Mouse (Mus musculus) cerebellum, adult 2 months (tissue): ENCODE measurements around the gene Hk1. TPM values are rescaled to one million over a fixed set of nuclear protein-coding genes. Genes with fewer than 3 reads are reported as not detected.

Experiments
- DNase-seq, 2 experiments: peaks; one replicate each; pipeline ENCODE4 v3.0.0; 2021
- H3K27ac ChIP-seq: fragments of 200-500 bp; 2 replicates; pipeline ENCODE4 v1.5.1; 2012; ENCODE audit warnings: low read length, control low read depth, inconsistent platforms; ENCODE audit not compliant: insufficient read depth
- H3K27me3 ChIP-seq: fragments of 200-500 bp; 2 replicates; pipeline ENCODE4 v1.6.1; 2012; ENCODE audit warnings: inconsistent platforms, mild to moderate bottlenecking, low read length, moderate library complexity; ENCODE audit not compliant: control insufficient read depth, insufficient read depth
- H3K4me1 ChIP-seq: fragments of 200-500 bp; 2 replicates; pipeline ENCODE4 v1.6.1; 2011; ENCODE audit warnings: low read length; ENCODE audit not compliant: control insufficient read depth, insufficient read depth
- H3K4me3 ChIP-seq: fragments of 200-500 bp; replicated peaks from 2 replicates; pipeline ENCODE3; 2011; ENCODE audit warnings: mild to moderate bottlenecking, low read depth, low read length, control low read depth; ENCODE audit not compliant: insufficient read depth
- CTCF ChIP-seq: fragments of 200-500 bp; IDR thresholded peaks from 2 replicates; pipeline ENCODE4 v1.5.1; 2011; ENCODE audit warnings: low read depth, mild to moderate bottlenecking, control low read depth, low read length, moderate library complexity, borderline replicate concordance; ENCODE audit not compliant: insufficient read depth
- POLR2A ChIP-seq: fragments of 200-500 bp; IDR thresholded peaks from 2 replicates; pipeline ENCODE4 v1.6.1; 2011; ENCODE audit warnings: low read length, control low read depth, borderline replicate concordance; ENCODE audit not compliant: insufficient read depth
- WGBS: fragments of 180-500 bp; shearing (Covaris S2); methylation state at CpG from one replicate; pipeline ENCODE4 v1.1.7; 2018; 5-methylcytosine and 5-hydroxymethylcytosine counted together
- polyA plus RNA-seq: library from polyadenylated mRNA; depleted of rRNA; stranded (reverse); fragments of >200 nt; gene quantifications from 2 replicates; pipeline ENCODE4 v1.2.3, GENCODE M21; 2012

Hk1 gene
- polyA plus RNA-seq, 1 experiment, result 206 TPM

DNA sequence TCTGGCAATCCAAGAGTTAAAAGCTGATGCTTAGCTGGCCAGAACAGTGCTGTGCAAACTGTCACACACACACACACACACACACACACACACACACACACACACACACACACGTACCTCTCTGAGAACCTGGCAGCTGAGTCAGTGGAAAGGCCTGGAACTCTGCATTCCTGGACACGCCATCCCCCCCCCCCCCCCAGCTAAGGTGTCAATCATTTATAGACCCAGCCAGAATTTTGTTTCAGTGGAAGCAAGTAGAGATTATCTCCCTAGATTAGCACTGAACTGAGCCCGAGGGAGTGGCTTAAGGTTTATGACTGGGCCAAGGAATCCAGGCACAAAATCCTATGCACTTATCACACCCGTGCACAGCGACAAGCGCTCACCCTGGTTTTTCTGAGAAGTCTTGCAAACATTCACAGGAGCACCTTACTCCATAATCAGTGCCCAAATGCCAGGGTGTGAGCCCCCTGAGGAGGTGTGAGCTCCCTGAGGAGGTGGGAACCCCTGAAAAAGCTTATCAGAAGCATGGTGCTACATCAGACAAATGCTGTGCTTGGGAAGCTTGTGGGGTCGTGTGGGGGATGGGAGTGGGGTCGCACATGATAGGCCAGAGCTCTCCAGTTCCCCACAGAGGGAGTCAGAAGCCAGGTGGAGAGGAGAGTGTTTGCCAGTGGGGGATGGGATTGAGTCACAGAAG is 33.3 kb upstream of the Hk1 start:
- TF ChIP-seq POLR2A, result no peak
- TF ChIP-seq CTCF, result no peak
- 50% methylated on average over 8 of the region's 8 CpGs for WGBS

DNA sequence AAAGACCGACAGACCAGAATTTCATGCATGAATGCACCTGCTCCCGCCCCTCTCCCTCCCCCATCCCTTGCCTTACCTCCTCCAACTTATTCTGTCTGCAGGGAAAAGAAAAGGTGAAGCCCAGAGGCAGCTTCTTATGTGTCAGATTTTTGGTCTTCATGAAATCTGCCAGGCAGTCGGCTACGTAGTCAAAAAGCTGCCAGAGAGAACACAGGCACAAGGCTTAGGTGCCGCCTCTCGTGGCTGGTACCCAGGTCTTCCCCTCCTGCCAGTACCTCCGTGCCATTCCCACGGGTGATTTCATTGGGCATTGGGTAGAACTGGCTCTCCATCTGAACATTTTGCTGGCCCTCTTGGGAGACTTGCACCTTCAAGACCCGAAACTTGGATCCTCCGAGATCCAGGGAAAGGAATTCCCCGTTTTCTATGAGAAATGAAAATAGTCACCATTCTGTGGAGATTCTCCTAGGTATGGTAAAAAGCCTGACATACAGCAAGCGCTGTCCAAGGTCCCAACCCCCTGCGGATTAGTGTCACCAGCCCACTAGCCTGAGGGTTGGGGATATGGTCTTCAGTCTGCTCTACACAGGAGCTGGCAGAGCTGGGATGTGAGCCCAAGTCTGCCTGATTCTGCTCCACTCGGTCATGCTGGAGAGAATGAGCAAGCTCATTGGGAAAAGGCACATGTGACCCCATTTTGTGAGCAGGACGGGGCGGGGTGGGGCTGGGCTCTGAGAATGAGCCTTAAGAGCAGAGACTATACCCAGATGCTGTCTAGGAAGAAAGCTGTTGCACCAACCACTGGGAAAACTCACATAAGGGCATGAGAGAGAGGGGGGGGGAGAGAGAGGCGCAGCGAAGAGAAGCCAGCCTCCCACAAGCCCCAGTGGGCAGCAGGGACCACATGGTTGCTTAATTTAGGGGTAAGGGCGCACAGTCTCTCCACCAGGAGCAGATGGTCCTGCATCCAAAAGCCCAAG is 32.0 kb upstream of the Hk1 start:
- no peak for TF ChIP-seq CTCF
- TF ChIP-seq POLR2A, result no peak
- H3K27me3 ChIP-seq, result no peaks in the 10 kb centered on the region
- peak overlapping the region; percentile 33 for H3K4me3 ChIP-seq
- H3K27ac ChIP-seq, result no peak overlapping the region
- DNase-seq, result peak; percentile 27 to 30
- 38% methylated on average over 19 of the region's 19 CpGs for WGBS
- H3K4me1 ChIP-seq, result peaks cover 11% of the 10 kb centered on the region; the same call in 1 of the 2 replicates

More for the DNA sequence above, 33.3 kb upstream of the Hk1 start:
- Histone ChIP-seq H3K4me3 (no peak overlapping the region), H3K4me1 (peaks cover 11% of the 10 kb centered on the region; the same call in 1 of the 2 replicates), H3K27me3 (no peaks in the 10 kb centered on the region), H3K27ac (no peak overlapping the region)
- no peak for DNase-seq

DNA sequence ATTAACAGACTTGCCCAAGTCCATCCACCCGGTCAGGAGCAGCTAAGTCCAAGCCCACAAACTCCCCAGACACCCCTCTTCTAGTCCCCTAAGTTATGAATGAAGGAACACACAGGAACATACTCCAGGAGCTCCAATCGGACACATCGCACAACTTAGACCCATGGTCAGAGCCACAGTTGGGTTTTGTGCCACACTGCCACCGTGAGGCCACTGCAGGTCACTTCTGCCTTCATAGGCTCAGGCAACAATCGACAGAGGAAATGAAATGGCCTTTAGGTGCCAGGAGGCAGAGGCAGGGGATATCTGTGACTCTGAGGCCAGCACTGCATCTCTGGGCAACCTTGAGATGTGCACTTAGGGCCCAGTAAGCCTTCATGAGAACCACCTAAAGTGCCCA is 31.2 kb upstream of the Hk1 start:
- Histone ChIP-seq H3K27me3 (no peaks in the 10 kb centered on the region), H3K27ac (no peak overlapping the region), H3K4me3 (peak overlapping the region; percentile 33), H3K4me1 (peaks cover 11% of the 10 kb centered on the region; the same call in 1 of the 2 replicates)
- WGBS, result 2% methylated on average over 5 of the region's 5 CpGs
- TF ChIP-seq CTCF (peak; percentile 97), POLR2A (no peak)
- peak; percentile 78 to 82 for DNase-seq

DNA sequence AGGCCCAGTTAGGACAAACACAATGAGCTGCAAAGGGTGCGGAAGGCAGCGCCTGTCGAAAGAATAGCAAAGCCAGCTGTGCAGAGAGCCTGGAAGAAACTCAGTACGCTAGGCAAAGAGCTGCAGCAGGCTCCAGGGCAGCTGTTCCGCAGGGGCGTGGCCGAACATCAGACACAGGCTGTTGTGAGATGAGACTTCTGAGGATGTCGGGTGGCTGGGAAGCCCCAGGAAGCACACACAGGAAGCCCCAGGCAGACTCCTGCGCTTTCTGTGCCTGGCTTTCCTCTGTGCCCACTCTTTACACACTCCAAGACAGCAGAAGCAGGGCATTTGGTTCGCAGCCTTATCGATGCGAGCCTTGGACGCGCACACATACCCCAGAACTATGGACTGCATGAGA is 25.2 kb upstream of the Hk1 start:
- peaks cover 3% of the 10 kb centered on the region; the same call in 1 of the 2 replicates for H3K4me1 ChIP-seq
- H3K4me3 ChIP-seq, result no peak overlapping the region
- no peak for DNase-seq
- no peak for TF ChIP-seq CTCF
- no peak for TF ChIP-seq POLR2A
- WGBS, result 63% methylated on average over 14 of the region's 14 CpGs
- no peak overlapping the region for H3K27ac ChIP-seq
- no peaks in the 10 kb centered on the region for H3K27me3 ChIP-seq

DNA sequence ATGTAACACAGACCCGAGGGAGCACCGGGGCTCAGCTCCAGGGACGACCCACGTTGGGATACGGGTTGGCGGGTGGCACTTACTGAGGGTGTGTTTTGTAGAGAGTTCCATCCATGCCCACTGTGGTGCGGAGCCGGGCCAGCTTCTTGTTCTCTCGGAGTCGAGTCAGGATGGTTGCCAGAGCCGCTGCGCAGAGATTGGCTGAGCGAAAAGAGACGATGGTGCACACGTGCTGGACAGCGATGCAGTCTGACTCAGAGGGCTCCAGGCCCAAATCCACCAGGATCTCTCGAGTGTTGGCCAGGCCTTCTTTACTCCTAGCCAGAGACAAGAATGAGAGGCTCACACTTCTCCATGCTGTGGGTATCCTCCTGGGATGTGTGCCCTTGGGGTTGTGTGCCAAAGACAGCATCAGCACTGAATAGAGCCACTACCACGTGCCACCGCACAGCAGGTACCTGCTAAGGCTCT is 22.0 kb upstream of the Hk1 start:
- H3K27me3 ChIP-seq, result no peaks in the 10 kb centered on the region
- no peak overlapping the region for H3K27ac ChIP-seq
- 11% methylated on average over 19 of the region's 19 CpGs for WGBS
- H3K4me1 ChIP-seq, result peaks cover 3% of the 10 kb centered on the region; the same call in 1 of the 2 replicates
- TF ChIP-seq CTCF, result no peak
- TF ChIP-seq POLR2A, result no peak
- no peak overlapping the region for H3K4me3 ChIP-seq
- DNase-seq, result peak; percentile 43 to 63

DNA sequence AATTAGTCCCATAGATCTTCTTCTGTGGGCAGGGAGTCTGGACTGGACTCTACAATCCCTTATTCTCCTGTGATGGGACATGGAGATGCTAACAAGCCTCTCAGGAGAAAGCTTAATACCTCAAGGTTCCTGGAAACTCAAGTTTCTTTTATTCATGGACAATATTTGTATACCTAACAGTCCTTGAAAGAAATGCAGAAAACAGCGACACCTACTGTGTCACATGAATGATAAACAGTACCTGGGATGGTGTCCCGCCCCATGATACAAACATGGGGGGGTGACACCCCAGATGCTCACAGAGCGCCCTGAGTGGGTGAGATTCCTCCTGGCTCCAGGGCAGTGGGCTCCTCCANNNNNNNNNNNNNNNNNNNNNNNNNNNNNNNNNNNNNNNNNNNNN is 3.3 kb upstream of the Hk1 start:
- DNase-seq, result no peak
- Histone ChIP-seq H3K4me1 (no peaks in the 10 kb centered on the region), H3K27me3 (no peaks in the 10 kb centered on the region), H3K4me3 (no peak overlapping the region), H3K27ac (no peak overlapping the region)
- no peak for TF ChIP-seq POLR2A
- TF ChIP-seq CTCF, result no peak
- WGBS, result 71% methylated on average over 3 of the region's 3 CpGs

DNA sequence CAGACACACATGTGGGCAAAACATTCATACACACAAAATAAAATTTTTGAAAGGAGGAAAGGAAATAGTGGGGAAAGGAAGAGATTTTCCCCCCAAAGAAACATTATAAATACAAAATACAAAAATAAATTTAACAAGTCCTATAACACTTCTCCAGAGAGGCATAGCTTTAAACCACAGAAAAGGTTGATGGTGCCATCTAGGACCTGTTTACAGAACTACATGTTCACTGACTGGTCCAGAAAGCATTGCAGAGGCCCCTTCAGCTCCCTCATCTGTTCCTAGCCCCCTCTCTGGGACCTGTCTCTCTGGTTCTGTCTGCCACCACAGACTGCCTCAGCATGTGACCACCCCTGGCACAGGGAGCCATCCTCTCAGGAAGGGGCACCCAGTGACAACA is 1.2 kb upstream of the Hk1 start:
- no peaks in the 10 kb centered on the region for H3K4me1 ChIP-seq
- H3K4me3 ChIP-seq, result no peak overlapping the region
- H3K27me3 ChIP-seq, result no peaks in the 10 kb centered on the region
- TF ChIP-seq CTCF (peak; percentile 36; the same call in 1 of the 2 replicates), POLR2A (no peak)
- no peak for DNase-seq
- no peak overlapping the region for H3K27ac ChIP-seq
